Mouse (Mus musculus) lung, postnatal 25 days (tissue): ENCODE measurements around the gene Dynll1.
"Not testable (repeated sequence)": the region's sequence is repeated elsewhere in the genome, so short reads cannot be mapped to it uniquely, and the experiment has no call there.

Source experiments
- DNase-seq: peaks from one replicate; pipeline ENCODE4 v3.0.0; 2022; ENCODE audit warnings: low spot score

Gene Dynll1

DNA sequence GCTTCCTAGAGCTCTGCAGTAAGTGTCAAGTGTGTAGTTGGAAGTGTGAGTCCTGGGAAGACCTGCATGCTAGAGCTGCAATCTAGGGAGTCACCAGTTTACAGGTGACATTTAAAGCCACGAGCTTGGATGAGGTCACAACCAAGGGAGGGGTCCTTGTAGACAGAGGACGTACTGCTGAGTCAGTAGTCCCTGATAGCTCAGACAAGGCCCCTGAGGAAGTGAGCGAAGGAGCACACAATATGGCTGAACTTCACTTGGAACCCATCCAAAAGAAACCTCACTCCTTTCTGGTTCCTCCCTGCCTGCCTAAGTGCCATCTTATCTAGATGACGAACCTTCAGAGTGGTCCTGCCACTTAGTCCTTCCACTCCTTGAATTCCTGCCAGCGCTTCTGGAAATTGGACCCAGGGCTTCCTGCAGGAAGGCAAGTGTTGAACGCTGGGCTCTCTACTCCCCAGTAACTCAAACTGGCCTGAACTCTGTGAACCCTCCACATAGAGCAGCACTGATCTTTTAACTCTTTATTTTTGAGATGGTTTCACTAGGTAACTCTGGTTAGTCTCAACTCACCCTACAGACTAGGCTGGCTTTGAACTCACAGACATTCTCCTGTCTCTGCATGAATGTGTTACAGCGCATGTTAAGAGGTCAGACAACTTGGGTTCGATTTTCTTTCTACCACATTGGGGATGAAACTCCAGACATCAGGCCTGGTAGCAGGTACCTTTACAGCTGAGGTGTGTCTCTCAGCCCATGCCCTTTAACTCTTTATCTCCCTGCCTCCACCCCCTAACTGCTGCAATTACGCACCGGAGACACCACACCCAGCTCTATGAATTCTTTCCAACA, 12.2 kb upstream of the Dynll1 start:
- no peak for DNase-seq

DNA sequence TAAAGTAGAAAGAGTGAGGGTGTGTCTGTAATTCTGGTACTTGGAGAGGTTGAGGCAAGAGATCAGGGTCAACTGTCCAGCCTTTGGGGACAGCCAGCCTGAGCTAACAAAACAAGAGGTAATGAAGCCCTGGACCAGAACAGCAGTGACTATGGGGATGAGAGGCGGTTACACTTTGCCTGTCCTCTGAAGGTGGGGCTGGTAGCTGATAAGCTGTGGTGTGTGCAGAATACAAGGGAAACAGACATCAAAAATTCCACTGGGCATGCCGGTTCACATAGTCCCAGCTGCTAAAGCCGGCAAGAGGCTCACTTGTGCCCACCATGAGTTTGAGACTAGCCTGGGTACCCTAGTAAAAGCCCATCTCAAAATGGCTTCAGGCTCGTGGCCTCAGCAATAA, 11.6 kb upstream of the Dynll1 start:
- no peak for DNase-seq

DNA sequence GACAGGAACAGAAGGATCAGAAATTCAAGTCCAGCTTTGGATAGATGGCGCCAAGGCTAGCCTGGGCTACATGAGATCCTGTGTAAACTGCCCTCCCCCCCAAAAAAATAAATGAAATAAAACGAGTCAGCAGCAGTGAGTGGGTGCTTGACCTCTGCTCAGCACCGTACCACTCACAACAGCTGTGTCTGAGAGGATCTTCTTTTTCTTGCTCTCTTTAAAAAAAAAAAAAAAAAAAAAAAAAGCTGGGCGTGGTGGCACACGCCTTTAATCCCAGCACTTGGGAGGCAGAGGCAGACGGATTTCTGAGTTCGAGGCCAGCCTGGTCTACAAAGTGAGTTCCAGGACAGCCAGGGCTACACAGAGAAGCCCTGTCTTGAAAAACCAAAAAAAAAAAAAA, 1.4 kb upstream of the Dynll1 start:
- not testable (repeated sequence) for DNase-seq

DNA sequence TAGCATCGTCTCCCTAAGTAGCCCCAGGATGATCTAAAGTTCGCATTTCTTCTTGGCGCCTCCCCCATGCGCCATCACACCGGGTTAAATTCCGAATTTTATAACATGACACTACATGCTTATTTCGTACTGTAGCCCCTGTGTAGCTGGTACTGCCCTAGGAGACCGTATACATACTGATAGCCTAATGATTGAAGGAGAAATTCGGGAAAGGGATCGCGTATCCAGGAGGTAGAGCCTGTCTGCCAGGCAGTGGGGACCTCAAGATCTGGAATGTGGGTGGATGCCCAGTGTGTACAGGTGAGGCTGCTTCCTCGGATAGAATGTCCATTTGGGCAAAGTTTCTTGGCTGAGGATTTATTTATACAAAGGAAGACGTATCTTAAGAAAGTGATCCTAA, 816 bp upstream of the Dynll1 start:
- DNase-seq, result no peak

DNA sequence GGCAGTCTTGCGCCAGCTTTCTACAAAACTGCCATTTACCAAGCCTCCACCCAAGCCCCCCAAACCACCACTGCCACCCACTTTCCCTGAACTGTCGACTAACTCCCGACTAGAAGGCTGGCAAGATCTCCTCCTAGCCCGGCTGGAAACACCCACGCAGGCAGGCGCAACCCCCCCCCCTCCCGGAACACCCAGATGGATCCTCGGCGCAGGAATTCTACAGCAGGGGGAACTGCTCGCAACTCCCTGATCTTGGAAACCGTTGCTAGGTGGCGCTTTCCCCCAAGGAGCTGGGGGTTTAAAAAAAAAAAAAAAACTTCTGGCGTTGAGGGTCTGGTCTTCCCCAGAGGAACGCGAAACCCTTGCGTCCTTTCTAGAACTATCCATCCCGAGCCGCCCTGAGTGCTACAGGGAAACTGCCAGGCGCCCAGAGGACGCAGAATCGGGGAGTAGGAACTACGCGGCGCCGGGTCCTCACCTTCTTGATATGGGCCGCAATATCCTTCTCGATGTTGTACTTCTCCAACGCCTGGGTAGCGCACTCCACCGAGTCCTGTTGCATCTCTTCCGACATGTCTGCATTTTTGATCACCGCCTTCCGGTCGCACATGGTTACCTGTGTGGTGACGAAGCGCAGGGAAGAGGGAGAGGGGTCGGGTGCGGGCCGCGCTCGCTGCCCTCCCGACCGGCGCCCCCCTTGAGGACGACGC, 609 bp downstream of the Dynll1 start:
- peak; percentile 60 for DNase-seq

DNA sequence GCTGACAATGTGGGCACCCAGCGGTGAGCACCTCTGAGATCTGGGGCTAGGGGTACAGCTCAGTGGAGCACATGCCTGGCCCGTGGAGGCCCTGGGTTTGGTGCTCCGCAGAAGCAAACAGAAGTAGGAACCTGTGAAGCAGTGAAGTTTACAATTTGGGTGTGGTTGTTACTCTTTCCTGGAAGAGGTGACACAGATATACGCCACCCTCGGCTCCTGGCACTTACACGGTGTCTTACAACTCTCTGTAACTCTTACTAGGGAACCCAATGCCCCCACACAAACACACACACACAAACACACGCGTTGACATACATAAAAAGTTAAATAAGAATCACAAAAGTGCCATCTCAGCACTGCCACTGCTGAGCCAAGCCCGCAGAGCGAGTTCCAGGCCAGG, 4.5 kb downstream of the Dynll1 start:
- no peak for DNase-seq

DNA sequence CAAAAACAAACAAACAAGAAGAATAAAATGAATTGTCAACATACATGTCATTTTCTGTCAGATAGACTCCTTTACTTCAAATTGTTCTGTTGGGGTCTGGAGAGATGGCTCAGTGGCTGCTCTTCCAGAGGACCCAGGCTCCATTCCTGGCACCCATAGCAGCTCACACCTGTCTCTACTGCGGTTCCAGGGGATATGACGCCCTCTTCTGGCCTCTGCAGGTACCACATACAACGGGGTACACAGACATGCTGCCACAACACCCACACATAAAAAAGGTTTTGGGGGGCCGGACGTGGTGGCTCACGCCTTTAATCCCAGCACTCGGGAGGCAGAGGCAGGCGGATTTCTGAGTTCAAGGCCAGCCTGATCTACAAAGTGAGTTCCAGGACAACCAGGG, 6.6 kb downstream of the Dynll1 start:
- DNase-seq, result no peak

DNA sequence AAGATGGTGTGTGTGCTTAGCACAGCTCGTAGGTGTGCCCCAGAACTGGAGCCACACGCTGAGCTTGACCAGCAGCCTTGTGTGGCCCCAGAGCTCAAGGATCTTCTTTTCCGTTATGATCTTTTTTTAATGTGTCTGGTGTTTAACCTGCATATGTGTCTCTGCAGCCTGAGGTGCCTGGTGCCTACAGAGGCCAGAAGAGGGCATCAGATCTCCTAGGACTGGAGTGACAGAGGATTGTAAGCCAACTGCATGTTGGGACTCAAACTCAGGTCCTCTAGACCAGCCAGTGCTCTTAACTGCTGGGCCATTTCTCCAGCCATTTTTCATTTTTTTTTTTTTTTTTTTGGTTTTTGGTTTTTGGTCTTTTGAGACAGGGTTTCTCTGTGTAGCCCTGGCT, 16.1 kb downstream of the Dynll1 start:
- DNase-seq, result no peak

DNA sequence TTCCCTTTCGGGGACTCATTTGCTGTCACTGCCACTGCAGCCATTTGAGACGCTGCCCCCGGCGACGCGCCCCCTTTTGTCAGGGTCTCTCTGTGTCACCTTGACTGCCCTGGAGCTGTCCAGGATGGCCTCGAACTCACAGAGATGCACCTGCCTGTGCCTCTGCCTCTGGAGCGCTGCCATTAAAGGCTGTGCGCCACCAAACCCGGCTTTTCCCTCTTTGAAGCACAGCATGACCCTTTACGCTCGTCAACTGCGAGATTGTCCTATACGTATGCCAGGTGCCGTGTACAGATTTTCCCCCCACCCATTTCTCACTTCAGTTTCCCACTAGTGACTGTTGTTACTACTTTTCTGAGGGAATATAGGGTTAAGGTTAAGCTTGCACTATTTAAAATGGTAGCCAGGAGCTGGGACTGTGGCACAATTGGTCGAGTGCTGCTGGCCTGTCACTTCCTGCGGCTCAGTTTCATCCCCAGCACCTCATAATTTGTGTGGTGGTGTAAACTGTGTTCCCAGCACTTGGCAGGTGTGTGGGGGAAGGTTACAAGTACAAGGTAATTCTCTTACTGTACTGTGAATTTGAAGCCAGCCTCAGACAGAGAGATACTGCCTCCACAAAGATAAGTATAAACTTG, 20.6 kb downstream of the Dynll1 start:
- no peak for DNase-seq

DNA sequence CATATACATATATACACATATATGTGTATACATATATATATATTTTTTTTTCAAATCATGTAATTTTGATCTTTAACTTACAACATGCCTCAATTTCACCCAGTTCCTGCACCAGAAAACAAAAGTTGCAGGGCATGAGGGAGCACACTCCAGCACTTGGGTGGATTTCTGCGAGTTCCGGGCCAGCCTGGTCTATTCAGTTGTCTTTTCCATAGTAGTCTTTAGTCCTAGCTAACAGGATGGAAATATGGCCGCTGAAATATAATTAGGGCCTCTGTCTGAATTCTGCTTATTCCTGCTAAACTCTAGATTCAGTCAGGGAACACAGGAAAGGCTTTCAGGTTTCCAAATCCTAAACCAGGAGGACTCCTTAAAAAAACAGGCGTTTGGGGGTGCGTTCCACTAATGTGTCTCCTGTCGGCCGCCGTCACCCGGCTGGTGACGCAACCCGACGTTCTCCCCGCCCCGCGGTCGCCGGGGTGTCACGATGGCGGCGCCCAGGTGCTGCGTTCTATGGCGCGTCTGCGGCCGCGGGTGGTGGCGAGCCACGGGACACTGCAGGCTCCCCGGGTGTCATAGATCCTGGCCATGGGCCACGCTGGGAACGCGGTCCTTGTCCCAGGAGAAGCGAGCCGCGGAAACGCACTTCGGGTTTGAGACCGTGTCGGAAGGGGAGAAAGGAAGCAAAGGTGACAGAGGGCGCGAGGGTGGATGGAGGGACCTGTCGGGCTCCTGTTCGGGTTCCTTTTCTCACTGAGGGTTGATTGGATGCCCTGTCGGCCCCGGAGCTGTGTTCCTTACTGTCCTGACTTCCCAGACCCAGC, 21.4 kb downstream of the Dynll1 start, which contains the start of gene Coq5:
Coq5 (plus strand) TSS at position 441 of the 824 bp plus-strand sequence.
- DNase-seq, result peak; percentile 81

DNA sequence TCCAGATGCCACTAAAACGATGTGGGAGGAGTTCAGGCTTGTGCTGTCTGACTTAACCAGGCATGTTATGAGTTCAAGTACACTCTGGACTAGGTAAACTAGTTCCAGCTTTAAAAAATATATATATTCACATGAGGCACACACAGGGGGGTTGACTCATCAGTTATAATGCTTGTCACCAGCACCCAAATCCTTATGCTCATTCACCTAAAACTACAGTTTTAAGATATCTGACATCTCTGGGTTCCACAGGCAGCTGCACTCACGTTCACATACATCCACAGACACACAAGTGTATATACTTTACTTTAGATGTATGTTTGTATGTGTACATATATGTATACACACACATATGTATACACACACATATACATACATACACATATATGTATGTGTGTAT, 22.0 kb downstream of the Dynll1 start:
- no peak for DNase-seq

DNA sequence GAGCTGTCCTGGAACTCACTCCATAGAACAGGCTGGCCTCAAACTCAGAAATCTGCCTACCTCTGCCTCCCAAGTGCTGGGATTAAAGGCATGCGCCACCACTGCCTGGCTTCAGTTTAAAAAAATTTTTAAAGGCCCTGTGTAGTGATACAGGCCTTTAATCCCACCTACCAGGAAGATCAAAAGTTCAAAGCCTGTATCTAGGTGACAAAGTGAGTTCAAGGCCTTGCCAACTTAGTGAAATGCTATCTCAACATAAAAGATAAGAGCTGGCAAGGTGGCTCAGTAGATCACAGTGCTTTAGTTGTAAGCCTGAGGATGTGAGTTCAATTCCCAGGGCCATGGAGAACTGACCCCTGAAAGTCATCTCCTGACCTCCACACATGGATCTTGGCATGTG, 22.7 kb downstream of the Dynll1 start:
- no peak for DNase-seq

DNA sequence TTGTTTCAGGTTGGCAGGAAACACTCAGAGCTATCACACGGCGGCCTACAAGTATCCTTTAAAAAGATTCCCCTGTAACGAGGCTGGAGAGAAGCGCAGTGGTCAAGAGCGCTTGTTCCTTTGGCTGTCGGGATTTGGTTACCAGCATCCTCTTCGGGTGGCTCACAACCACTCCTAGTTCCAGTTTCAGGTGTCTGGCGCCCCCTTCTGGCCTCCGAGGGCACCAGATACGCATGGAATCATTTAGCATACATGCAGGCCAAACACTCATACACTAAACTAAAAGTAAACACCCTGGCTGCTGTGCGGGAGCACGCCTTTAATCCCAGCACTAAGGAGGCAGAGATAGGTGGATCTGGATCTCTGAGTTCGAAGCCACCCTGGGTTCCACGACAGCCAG, 24.8 kb downstream of the Dynll1 start:
- DNase-seq, result no peak

DNA sequence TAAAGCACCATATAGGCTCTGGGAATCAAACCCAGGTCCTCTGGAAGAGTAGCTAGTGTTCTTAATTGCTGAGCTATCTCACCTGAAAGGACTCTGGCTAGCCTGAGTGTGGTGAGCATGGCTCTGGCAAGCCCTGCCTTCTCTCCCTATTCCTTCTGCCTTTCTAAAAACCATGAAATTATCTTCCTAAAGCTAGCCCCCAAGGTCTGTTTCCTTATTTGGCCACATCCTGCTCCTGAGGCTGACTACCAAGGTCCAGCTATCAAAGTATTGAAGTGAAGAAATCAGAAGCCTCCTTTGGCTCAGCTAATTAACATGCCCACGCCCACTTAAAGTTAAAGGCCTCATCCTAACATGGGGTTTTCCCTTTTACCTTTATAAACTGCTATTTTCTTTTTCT, 26.0 kb downstream of the Dynll1 start:
- DNase-seq, result no peak

DNA sequence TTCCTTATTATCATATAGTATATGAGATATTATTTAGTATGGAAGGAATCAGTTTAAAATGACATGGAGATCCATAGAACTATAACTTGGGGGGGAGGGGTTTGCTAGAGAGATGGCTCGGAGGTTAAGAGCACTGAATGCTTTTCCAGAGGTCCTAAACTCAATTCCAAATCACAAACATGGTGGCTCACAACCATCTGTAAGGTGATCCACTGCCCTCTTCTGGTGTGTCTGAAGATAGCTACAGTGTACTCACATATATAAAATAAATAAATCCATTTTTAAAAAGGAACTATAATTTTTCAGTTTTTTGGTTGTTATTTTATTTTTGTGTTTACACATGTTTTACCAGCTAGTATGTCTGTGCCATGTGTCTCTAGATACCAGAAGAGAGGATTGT, 26.4 kb downstream of the Dynll1 start:
- no peak for DNase-seq

DNA sequence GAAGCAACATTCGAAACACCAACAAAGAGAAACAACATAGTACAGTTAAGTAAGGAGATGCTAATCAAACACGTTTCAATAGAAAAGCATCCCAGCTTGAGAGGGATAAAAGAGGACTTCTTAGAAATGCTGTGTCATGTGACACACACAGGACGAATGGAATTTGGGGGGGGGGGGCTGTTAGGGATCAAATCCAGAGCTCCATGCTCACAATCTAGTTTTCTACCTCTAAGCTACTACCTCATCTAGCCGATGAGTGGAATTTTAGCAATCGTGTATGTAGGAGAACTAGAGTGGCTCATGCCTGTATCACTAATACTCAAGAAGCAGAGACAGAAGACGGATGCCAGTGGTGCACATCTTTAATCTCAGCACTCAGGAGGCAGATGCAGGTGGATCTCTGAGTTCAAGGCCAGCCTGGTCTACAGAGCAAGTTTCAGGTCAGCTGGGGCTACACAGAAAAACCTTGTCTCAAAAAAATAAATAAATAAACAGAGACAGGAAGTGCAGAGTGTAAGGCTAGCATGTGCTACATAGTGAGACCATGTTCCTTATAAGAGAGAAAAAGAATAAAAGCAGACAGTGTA, 27.2 kb downstream of the Dynll1 start:
- DNase-seq, result no peak

DNA sequence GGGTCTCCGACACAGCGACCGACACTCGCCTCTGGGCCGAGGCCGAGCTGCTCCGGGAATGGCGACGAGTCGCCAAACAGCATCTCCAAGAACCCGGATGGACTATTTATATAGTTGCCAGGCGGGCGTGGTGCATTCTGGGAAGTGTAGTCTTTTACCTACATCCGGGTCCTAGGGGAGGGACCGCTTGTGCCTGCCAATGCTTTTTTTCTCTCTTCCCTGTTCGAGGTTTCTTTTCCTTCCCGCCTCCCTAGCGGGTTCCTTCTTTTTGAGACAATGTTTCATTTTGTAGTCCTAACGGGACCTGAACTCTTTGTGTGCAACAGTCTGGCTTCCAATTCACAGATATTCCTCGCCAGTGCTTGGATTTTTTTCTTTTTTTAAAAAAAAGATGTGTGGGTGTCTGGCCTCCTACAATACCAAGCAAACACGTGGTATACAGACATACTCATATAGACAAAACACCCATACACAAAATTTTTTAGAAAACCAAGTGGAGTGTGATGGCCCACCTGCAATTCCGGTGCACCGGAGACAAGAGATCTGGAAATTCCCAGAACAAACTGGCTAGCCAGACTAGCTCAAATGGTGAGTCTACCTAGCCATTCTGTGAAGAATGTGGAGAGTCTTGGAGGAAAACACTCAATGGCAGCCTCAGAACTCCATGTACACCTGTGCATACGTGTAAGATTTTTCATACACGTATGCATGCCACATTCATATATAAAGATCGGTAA, 27.8 kb downstream of the Dynll1 start, which contains the start of gene Rnf10:
Rnf10 (minus strand) TSS at position 87 of the 737 bp plus-strand sequence.
- peak; percentile 98 for DNase-seq

DNA sequence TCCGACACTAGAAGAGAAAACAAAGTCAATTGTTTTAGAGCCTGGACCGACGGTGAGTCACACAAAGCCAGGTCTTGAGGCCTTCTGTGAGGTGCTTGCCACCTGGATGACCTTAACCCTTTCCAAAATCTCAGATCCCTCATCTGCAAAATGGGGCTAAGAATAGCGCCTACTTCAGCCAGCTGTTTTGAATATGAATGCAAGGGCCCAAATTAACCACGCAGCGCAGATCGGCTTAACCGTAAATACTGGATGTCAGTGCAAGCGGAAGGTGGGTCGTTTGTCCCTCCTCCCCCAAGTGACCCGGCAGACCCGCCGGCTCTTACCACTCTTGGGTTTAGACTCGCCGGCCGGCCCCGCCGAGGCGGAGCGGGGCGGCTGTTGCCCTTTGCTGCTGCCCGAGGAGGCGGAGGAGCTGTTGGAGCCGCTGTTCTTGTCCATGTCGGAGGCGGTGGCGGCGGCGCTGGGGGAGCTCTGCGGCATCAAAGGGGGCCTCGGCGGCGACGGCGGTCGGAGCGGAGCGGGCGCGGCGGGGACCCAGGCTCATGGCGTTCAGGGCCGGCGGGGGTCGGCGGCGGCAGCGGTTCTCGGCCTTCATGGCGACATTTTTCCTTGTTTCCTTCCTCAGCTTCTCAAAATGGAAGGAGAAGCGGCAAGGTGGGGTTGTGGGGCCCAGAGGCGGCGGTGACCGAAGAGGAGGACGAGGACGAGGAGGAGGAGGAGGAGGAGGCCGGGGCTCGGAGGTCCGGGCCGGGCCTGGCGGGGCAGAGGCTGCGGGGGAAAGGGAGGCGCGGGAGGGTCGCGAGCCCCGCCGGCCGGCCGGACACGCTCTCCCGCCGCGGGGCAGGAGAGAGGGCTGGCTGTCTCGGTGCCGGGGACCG, 28.6 kb downstream of the Dynll1 start:
- no peak for DNase-seq

DNA sequence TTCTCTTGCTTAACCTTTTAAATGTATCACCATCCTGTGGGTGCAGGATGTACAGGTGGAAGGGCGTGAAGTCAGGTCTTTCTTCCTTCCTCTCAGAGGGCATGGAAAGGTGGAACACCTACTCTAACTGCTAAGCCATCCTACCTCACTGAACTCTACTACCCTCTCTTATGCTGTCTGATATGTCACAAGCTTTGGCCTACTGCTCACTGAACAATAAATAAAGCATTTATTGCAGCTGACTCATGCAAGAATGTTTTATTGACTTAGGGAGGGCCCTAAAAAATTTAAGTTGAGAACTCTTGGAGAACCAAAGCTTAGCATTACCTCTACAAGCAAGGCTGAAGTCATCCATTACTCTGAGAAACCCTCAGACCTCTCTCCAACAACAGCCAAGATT, 30.8 kb downstream of the Dynll1 start:
- DNase-seq, result no peak

DNA sequence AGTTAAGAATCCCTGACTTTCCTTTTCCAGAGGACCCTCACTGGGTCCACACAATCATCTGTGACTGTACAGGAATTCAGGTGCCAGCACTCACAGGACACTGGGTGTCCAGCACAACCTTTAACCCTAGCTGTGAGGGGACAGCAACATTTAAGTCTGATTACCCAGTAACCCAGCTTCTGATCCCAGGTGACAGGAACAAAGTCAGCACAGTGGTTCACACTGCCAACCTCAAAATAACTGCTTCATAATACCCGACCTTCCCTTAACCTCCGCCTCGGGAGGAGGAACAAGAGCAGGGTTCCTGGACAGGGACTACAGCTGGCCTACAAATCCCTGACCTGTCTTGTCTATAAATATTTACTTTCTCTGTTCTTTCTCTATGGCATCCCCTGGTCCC, 32.5 kb downstream of the Dynll1 start:
- DNase-seq, result no peak
